Mouse (Mus musculus): ENCODE data around the gene B130006D01Rik. TPM values are rescaled to one million over a fixed set of nuclear protein-coding genes. Genes with fewer than 3 reads are reported as not detected.

The B130006D01Rik gene
- polyA plus RNA-seq, 1 experiment from 2014 or later: 1.1 TPM

GRCm38 (mm10) chr11:95727947-95728346, 4.6 kb downstream of the B130006D01Rik start:
- Histone ChIP-seq H3K4me2 (no peak overlapping the region), H3K4me3 (ENCODE audit: low read depth, low read length) (no peak overlapping the region), H3K4me1 (ENCODE audit: control insufficient read depth, insufficient read depth, low read length) (no peaks in the 10 kb centered on the region), H3K9ac (ENCODE audit: low read length) (no peak overlapping the region), H3K36me3 (ENCODE audit: control insufficient read depth, insufficient read depth, low read length) (no peaks in the 10 kb centered on the region), H3K27ac (ENCODE audit: low read depth, low read length) (no peak overlapping the region), H3K9me3 (ENCODE audit: control insufficient read depth, low read length) (no peaks in the 10 kb centered on the region), H3K27me3 (ENCODE audit: control insufficient read depth, insufficient read depth, low read length) (no peaks in the 10 kb centered on the region)
- 90% methylated on average over 5 of the region's 5 CpGs for WGBS
- ATAC-seq (ENCODE audit: low FRiP score): no peak
- DNase-seq (ENCODE audit: low spot score, missing footprints): no peak

DNA sequence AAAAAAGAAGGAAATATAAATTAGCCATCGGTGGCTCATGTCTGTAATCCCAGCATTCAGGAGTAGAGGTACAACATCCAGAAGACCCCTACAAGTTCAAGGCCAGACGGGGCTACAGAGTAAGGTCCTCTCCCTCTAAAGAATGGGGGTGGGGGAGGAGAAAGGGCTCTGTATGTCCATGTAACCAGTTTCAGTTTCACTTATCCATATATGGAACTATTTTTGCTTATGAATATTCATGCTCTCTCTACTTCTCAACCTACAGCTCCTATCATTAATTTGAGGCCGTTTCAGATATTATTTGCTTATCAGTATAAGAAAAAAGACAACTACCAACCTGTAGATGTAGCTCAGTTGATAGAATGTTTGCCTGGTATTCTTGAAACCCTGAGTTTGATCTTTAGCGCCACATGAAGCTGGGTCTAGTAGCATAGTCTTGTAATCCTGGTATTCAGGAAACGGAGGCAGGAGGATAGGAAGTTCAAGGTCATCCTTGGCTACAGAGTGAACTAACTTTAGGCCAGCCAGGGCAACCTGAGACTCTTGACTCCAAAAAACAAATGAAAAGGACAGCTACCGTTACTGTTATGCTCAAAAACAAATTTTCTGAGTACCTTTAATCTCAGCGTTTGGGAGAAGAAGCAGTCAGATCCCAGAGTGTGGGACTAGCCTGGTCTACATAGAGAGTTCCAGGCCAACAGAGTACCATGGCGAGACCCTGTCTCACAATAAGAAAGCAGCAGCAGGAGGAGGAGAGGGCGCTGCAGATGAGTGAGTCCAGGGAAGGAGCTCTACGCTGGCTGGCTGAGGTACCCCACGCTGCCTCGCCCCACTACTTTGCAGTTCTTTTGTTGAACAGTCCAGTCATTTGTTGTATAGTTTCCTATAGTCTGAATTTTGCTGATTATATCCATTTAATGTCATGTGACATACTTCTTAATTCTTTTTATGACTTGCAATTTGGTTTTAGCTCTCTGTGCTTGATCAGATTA, 5.8 kb downstream of the B130006D01Rik start:
- H3K4me2 ChIP-seq: no peak overlapping the region
- no peak overlapping the region for H3K4me3 ChIP-seq (ENCODE audit: low read depth, low read length)
- no peaks in the 10 kb centered on the region for H3K27me3 ChIP-seq (ENCODE audit: control insufficient read depth, insufficient read depth, low read length)
- H3K9ac ChIP-seq (ENCODE audit: low read length): no peak overlapping the region
- WGBS: 83% methylated on average over 12 of the region's 12 CpGs
- no peaks in the 10 kb centered on the region for H3K36me3 ChIP-seq (ENCODE audit: control insufficient read depth, insufficient read depth, low read length)
- no peaks in the 10 kb centered on the region for H3K4me1 ChIP-seq (ENCODE audit: control insufficient read depth, insufficient read depth, low read length)
- no peak for DNase-seq (ENCODE audit: low spot score, missing footprints)
- no peak overlapping the region for H3K27ac ChIP-seq (ENCODE audit: low read depth, low read length)
- no peak for ATAC-seq (ENCODE audit: low FRiP score)
- H3K9me3 ChIP-seq (ENCODE audit: control insufficient read depth, low read length): no peaks in the 10 kb centered on the region

DNA sequence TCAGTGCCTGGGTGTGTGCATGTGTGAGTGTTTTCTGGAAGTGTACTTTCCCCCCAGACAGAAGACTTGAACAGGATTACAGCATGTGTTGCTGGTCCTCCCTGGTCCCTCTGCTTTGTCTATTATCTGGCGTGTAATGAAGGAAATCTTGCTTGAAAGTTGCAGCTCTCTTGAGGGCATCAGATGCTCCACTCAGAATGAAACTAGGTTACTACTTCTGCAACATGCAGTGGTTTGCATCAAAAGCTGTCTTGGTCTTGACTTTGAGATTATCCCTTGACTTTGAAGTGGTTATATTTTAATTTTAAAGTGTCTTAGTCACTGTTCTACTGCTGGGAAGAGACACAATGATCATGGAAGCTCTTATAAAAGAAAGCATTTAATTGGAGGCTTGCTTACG, 11.1 kb downstream of the B130006D01Rik start:
- Histone ChIP-seq H3K36me3 (ENCODE audit: control insufficient read depth, insufficient read depth, low read length) (no peaks in the 10 kb centered on the region), H3K9me3 (ENCODE audit: control insufficient read depth, low read length) (no peaks in the 10 kb centered on the region), H3K9ac (ENCODE audit: low read length) (no peak overlapping the region), H3K4me2 (no peak overlapping the region), H3K27ac (ENCODE audit: low read depth, low read length) (no peak overlapping the region), H3K27me3 (ENCODE audit: control insufficient read depth, insufficient read depth, low read length) (no peaks in the 10 kb centered on the region), H3K4me1 (ENCODE audit: control insufficient read depth, insufficient read depth, low read length) (no peaks in the 10 kb centered on the region), H3K4me3 (ENCODE audit: low read depth, low read length) (no peak overlapping the region)
- ATAC-seq (ENCODE audit: low FRiP score): no peak
- peak; percentile 60 for DNase-seq (ENCODE audit: low spot score, missing footprints)
- 94% methylated on average over 2 of the region's 2 CpGs for WGBS

DNA sequence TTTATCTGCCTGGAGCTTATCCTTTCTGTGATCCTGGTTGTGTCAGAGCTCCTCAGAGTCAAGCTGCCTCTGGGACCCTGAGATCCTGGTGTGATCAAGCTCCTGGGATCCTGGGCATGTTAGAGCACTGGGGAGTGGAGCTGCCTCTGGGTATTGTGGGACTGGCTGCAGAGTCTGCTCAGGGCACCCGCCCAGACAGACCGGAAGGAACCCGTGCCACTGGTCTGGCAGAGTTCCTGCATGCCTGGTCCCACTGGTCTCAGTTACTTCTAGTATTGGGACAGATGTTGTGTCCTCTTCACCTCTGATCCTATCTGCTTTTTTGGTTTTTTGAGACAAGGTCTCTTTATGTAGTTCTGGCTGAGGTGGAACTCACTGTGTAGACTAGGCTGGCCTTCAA, 14.4 kb downstream of the B130006D01Rik start:
- no peak for ATAC-seq (ENCODE audit: low FRiP score)
- WGBS: 88% methylated on average over 3 of the region's 3 CpGs

DNA sequence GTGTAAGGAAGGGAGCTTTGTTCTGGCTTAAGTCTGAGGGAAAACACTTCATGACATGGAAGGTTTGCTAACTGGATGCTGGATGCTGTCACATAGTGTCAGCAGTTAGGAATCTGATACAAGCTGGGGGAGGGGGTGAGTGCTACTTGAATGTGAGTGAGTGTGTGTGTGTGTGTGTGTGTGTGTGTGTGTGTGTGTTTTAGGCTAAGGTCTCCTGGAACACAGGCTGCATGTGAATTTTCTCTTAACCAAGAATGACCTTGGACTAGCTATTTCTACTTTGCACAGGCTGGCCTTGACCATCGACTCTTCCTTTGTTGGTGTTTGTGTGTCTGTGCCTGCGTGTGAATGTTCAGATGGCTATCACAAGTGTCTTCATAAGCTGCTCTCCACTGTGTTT, 21.1 kb downstream of the B130006D01Rik start:
- Histone ChIP-seq H3K4me3 (ENCODE audit: low read depth, low read length) (no peak overlapping the region), H3K27ac (ENCODE audit: low read depth, low read length) (no peak overlapping the region), H3K4me2 (no peak overlapping the region), H3K27me3 (ENCODE audit: control insufficient read depth, insufficient read depth, low read length) (no peaks in the 10 kb centered on the region), H3K4me1 (ENCODE audit: control insufficient read depth, insufficient read depth, low read length) (no peaks in the 10 kb centered on the region), H3K36me3 (ENCODE audit: control insufficient read depth, insufficient read depth, low read length) (no peaks in the 10 kb centered on the region), H3K9me3 (ENCODE audit: control insufficient read depth, low read length) (no peaks in the 10 kb centered on the region), H3K9ac (ENCODE audit: low read length) (no peak overlapping the region)
- DNase-seq (ENCODE audit: low spot score, missing footprints) (no peak), ATAC-seq (ENCODE audit: low FRiP score) (no peak)
- WGBS: 90% methylated on average over 2 of the region's 2 CpGs

More for the DNA sequence above, 14.4 kb downstream of the B130006D01Rik start:
- Histone ChIP-seq H3K4me3 (ENCODE audit: low read depth, low read length) (no peak overlapping the region), H3K4me1 (ENCODE audit: control insufficient read depth, insufficient read depth, low read length) (no peaks in the 10 kb centered on the region), H3K4me2 (no peak overlapping the region), H3K9ac (ENCODE audit: low read length) (no peak overlapping the region), H3K36me3 (ENCODE audit: control insufficient read depth, insufficient read depth, low read length) (no peaks in the 10 kb centered on the region), H3K27ac (ENCODE audit: low read depth, low read length) (no peak overlapping the region), H3K27me3 (ENCODE audit: control insufficient read depth, insufficient read depth, low read length) (no peaks in the 10 kb centered on the region), H3K9me3 (ENCODE audit: control insufficient read depth, low read length) (no peaks in the 10 kb centered on the region)
- DNase-seq (ENCODE audit: low spot score, missing footprints): no peak

GRCm38 (mm10) chr11:95746821-95747220, 23.4 kb downstream of the B130006D01Rik start:
- Histone ChIP-seq H3K4me1 (ENCODE audit: control insufficient read depth, insufficient read depth, low read length) (no peaks in the 10 kb centered on the region), H3K27ac (ENCODE audit: low read depth, low read length) (no peak overlapping the region), H3K4me3 (ENCODE audit: low read depth, low read length) (no peak overlapping the region), H3K9ac (ENCODE audit: low read length) (no peak overlapping the region), H3K9me3 (ENCODE audit: control insufficient read depth, low read length) (no peaks in the 10 kb centered on the region), H3K27me3 (ENCODE audit: control insufficient read depth, insufficient read depth, low read length) (no peaks in the 10 kb centered on the region), H3K36me3 (ENCODE audit: control insufficient read depth, insufficient read depth, low read length) (no peaks in the 10 kb centered on the region), H3K4me2 (no peak overlapping the region)
- DNase-seq (ENCODE audit: low spot score, missing footprints) (no peak), ATAC-seq (ENCODE audit: low FRiP score) (no peak)
- 90% methylated on average over 4 of the region's 4 CpGs for WGBS

- DNase-seq (ENCODE audit: low spot score, missing footprints) (peak; percentile 51), ATAC-seq (ENCODE audit: low FRiP score) (no peak)
- H3K27me3 ChIP-seq (ENCODE audit: control insufficient read depth, insufficient read depth, low read length): no peaks in the 10 kb centered on the region
- H3K9me3 ChIP-seq (ENCODE audit: control insufficient read depth, low read length): no peaks in the 10 kb centered on the region
- no peak overlapping the region for H3K9ac ChIP-seq (ENCODE audit: low read length)
- no peak overlapping the region for H3K27ac ChIP-seq (ENCODE audit: low read depth, low read length)
- H3K4me3 ChIP-seq (ENCODE audit: low read depth, low read length): no peak overlapping the region
- H3K4me1 ChIP-seq (ENCODE audit: control insufficient read depth, insufficient read depth, low read length): no peaks in the 10 kb centered on the region
- no peak overlapping the region for H3K4me2 ChIP-seq
- 0 out of 2 replicates have a peak, but pooled peaks cover 2% of the 10 kb centered on the region for H3K36me3 ChIP-seq (ENCODE audit: control insufficient read depth, insufficient read depth, low read length)
- 94% methylated on average over 5 of the region's 5 CpGs for WGBS
Observed at GRCm38 (mm10) chr11:95748331-95748730, 24.9 kb downstream of the B130006D01Rik start.

- WGBS: 89% methylated on average over 15 of the region's 15 CpGs
- Histone ChIP-seq H3K9me3 (ENCODE audit: control insufficient read depth, low read length) (no peaks in the 10 kb centered on the region), H3K4me2 (no peak overlapping the region)
Observed at GRCm38 (mm10) chr11:95749619-95750018, 26.2 kb downstream of the B130006D01Rik start.

DNA sequence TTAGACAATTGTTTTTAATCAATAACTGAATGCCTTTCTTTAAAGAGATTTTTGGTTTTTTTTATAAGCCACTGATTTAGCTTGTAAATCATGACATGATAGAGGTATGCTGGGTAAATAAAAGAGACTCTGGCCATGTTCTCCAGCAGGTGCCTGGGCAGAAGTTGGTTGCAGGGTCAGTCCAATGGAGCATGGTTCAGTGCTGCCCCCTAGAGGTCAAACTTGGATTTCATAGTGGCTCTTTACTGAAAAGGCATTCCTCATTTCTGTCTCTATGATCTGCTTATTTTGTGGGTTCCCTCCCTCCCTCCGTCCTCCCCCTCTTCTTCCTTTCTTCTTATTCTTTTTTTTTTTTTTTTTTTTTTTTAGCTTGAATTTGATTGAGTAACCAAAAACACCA, 27.6 kb downstream of the B130006D01Rik start:
- Histone ChIP-seq H3K9me3 (ENCODE audit: control insufficient read depth, low read length) (no peaks in the 10 kb centered on the region), H3K4me2 (no peak overlapping the region), H3K4me1 (ENCODE audit: control insufficient read depth, insufficient read depth, low read length) (no peaks in the 10 kb centered on the region), H3K27me3 (ENCODE audit: control insufficient read depth, insufficient read depth, low read length) (no peaks in the 10 kb centered on the region), H3K9ac (ENCODE audit: low read length) (no peak overlapping the region), H3K4me3 (ENCODE audit: low read depth, low read length) (no peak overlapping the region), H3K27ac (ENCODE audit: low read depth, low read length) (no peak overlapping the region), H3K36me3 (ENCODE audit: control insufficient read depth, insufficient read depth, low read length) (0 out of 2 replicates have a peak, but pooled peaks cover 2% of the 10 kb centered on the region)
- ATAC-seq (ENCODE audit: low FRiP score): no peak
- peak; percentile 97 for DNase-seq (ENCODE audit: low spot score, missing footprints)
- WGBS: 7% methylated on average over 1 of the region's 1 CpGs

More at GRCm38 (mm10) chr11:95749619-95750018, 26.2 kb downstream of the B130006D01Rik start:
- no peak overlapping the region for H3K4me3 ChIP-seq (ENCODE audit: low read depth, low read length)
- no peaks in the 10 kb centered on the region for H3K27me3 ChIP-seq (ENCODE audit: control insufficient read depth, insufficient read depth, low read length)
- no peaks in the 10 kb centered on the region for H3K4me1 ChIP-seq (ENCODE audit: control insufficient read depth, insufficient read depth, low read length)
- H3K27ac ChIP-seq (ENCODE audit: low read depth, low read length): no peak overlapping the region
- H3K9ac ChIP-seq (ENCODE audit: low read length): no peak overlapping the region
- ATAC-seq (ENCODE audit: low FRiP score) (no peak), DNase-seq (ENCODE audit: low spot score, missing footprints) (no peak)
- 0 out of 2 replicates have a peak, but pooled peaks cover 2% of the 10 kb centered on the region for H3K36me3 ChIP-seq (ENCODE audit: control insufficient read depth, insufficient read depth, low read length)
